Mouse (Mus musculus): ENCODE measurements around the gene Jak1.

The Jak1 gene

GRCm38 (mm10) chr4:101137975-101138374 lies 127.1 kb downstream of the Jak1 start:
- DNase-seq: no peak

GRCm38 (mm10) chr4:101135909-101136308 lies 129.2 kb downstream of the Jak1 start:
- no peak for DNase-seq

DNA sequence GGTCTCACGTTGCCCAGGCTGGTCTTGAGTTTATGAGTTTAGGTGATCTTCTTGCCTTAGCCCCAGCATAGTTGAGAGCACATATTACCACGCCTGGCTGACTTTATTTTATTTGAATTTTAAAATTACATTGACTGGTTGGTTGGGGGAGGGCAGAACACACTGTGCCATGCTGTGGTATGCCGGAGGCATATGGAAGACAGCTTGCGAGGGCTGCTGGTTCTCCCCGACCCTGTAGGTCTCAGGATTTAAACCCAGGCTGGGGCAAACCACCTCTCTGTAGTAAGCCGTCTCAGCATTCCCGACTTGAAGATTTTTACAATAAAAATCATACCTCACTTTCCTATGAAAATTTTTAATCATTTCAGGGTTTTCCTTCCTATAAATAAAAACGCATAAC lies 130.1 kb downstream of the Jak1 start:
- no peak for DNase-seq

- no peak for DNase-seq
Observed at GRCm38 (mm10) chr4:101121002-101121401, 144.1 kb downstream of the Jak1 start.

GRCm38 (mm10) chr4:101107122-101107521 lies 158.0 kb downstream of the Jak1 start:
- DNase-seq: no peak

All from embryo, embryonic 11 days (tissue).